Mouse (Mus musculus): ENCODE measurements at regions not wholly inside any gene's neighbourhood (a gene's known extent, or its start where the extent isn't known, plus 50 kb on each side); places are given as distances from the start of the nearest gene placed in this dataset.

DNA sequence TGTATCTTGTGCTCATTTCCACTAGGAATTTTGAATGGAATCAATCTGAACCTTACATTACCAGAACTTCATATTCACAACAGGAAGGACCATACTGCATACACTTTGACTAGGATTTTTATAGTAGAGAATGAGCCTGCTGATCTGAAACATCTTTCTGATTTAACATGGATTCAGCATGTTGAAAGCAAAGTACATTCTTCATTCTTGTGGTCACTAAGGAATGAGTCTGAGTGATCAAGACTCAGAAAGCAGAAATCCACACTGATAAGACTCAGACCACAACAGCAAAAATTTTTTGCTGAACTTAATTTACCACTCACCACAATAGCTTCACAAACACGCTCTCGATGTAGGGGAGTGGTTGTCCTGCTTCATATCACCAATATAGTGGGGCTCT is 309.2 kb upstream of the Nectin3 start:
- no peak for DNase-seq

DNA sequence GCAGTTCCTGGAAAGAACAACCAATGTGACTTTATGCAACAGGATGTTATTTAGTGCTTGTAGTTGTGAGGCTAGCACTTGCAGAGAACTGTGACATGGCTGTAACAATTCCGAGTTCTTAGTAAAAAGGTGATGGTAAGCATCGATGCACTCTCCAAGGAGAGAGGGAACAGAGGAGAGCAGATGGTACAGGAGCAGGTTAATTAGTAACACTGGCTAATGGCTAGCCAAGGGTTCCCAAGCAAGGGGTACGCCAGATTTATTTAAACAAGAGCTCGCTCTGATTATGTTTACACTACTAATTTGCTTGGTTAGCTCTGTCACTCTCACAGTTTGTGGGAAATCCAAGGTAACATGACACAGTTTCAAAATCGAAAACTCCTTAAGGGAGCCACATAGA is 278.0 kb upstream of the Nectin3 start:
- DNase-seq: no peak

DNA sequence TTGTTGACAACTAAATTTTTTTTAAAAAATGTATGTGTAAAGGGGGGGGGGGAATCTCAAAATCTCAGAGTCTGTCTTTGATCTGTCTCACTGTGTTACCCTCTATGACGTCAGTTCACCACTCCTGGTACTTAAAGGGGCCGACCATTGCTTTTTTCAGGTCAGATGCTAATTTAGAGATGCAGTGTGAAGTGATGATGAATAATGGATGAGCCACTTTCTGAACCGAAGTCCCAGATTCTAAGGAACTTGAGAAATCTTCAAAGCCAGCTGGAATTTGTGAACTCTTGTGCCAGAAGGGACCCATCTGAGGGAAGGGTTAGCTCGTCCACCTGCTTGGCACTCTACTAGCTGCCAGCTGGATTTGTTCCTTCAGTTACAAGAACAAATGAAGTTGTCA is 271.1 kb upstream of the Nectin3 start:
- DNase-seq: no peak

DNA sequence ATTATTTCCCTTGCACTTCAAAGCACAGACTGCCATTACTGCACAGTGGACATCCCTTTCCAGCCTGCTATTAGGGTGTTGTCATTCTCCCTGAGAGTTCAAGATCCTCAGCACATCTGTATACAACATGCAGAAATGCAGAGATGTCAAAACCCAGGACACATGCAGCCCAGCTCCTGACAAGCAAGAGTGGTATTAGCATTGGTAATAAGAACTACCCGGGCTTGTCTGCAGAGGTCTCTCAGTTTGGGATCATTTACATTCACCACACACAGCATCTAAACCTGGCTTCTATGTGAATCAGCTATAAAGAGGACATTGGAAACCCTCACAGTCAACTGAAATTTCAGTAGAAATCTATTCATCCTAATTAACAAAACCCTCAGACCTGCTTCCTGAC is 270.1 kb upstream of the Nectin3 start:
- no peak for DNase-seq

DNA sequence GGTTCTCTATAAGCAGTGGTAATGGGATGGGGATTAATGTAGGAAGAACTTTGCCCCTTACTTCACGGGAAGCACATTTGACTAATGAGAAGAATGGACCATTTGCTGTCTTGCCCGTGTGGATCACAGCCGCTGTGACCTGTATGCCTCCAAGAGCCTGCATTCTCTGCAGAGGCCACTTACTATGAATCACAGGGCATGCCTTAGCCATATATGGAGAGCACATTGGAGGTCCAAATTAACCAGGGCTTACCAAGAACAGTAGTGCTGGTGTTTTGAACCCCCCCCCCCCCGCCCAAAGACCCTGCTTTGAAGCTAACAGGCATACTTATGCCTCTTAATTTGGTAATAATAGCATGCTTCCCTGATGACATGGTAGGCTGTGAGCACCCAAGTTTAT is 236.8 kb upstream of the Nectin3 start:
- DNase-seq: no peak

DNA sequence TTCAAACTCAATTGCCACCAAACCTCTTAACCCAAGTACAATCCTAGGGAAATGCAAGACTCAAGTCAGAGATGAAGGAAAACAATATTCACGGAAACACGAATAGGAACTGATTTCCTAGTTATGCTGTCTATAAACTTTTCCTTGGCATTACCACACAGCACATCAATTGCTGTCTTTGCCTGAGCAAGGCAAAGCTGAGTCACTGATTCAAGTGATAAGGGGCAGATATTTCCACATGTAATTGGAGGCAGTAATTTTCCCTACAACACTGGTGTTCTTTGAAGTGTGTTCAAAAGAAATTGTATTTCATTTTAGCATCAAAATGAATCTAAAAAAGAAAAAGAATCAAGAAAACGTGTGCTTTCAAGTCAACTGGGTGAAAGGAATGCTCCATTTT is 230.1 kb upstream of the Nectin3 start:
- DNase-seq: no peak

DNA sequence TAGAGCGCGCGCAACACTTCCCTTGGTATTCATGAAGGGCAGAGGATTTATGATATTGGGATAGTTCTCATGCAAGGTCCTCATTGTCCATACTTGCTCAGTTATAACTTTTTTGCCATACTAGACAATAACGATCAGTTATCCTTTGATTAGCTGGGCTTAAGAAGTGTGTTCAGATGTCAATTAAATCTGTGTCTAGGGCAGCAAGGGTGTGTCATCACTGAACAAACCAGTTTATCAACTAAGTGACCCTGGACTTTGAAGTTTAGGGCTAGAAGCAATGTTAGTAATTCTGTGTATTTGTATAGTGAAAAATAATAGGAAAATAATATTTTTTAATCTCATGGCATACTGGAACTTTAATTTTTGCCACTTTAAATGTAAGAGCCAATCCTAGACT is 225.3 kb upstream of the Nectin3 start:
- no peak for DNase-seq

DNA sequence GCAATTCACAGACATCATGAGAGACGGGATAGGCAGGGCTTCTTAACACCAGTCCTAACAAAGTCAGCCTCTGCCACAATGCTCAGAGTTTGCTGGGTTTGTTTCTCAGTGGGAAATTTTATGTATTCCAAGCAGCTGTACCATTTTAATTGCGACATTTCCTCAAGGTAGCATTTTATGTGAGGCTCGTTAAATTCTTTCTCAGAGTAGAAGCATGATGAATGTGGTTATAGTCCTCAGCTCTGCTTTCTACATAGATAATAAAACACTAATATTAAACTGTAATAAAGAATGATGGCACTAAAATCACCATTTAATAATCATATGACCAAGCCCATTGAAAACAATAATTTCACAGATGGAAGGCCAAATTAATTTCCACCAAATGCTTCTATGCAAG is 181.5 kb upstream of the Nectin3 start:
- DNase-seq: no peak

DNA sequence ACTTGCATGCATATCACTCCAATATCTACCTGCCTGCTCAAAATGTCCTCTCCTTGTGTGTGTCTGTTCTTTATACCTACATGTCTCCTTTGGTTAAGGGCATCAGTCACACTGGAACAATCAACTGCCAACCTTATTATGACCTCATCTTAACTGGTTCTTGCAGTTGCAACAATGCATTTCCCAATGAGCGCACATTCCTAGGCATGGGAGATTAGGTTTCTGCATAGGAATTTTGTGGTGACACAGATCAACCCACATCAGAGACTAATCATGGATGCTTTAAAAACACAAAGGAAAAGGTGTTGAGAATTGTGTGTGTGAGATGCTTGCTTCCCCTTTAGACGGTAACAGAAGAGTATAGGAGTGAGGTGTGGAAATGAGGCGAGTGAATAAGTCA is 171.3 kb upstream of the Nectin3 start:
- DNase-seq: no peak

DNA sequence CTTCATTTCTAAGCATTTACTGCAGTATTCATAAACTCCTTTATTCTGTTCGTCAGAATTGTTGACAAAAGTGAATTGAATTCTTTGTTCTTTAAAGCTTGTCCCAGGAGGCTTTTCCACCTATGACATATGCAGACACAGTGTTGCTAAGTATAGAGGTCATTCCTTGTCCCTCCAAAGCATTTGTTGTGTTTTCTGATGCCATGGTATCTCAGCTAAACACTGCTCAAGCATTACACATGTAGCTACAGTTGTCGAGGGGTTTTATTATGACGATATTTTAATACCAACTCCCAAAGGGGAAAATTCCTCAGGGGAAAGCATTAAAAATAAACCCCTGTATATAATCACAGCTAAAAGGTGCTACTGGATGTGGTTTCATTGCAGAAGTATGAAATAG is 167.2 kb upstream of the Nectin3 start:
- no peak for DNase-seq

DNA sequence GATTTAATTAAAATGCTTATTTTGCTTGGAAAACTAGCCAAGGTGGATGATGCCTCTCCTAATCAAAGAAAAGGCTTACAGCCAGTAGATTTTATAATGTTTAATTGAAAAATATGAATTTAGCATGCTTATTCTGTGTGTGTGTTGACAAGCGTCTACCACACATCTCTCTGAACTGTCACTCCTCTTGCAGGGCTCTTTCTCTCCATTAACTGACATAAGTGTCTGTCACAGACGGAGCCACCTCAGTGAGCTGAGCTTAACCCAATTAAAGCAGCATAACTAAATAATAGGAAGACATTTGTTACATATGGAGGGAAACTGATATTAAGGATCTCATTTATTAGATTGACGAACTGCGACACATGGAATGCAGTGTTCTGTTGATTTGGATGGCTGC is 164.7 kb upstream of the Nectin3 start:
- DNase-seq: no peak

DNA sequence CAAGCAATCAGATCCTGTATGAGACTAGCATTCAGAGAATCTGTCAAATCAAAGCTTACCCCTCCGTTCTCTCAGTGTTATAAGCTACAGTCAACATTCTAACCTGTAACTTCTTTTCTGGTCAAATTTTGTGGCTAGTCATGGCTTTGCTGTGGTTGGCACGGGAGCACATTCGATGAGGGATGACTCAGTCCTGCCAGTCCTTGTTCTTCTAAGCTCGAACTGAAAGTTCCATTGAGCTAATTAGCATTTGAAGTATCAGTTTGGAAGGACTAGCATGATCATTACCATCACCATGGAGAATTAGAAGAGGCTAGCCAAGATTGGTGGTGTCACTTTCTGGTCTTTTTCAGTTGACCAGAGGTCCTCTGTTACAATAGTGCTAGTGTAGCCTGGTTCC is 156.7 kb upstream of the Nectin3 start:
- no peak for DNase-seq

DNA sequence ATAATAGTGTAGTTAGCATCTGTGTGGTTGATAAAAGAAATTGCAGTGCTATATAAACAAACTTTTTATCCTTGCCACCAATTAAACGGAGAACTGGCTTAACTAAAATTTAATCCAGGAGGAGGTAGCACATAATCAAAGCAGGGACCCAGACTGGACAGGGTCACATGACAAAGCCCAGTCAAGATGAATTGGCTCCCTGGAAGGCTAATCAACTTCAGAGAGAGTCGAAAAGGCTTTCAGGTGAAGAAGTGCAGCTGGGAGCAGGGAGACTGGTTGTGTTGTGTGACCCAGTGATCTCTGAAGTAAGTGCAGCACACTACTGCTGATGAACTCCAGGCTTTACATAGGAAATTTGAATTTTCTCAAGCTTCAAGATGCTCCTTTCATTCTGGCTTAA is 127.5 kb upstream of the Nectin3 start:
- DNase-seq: no peak

DNA sequence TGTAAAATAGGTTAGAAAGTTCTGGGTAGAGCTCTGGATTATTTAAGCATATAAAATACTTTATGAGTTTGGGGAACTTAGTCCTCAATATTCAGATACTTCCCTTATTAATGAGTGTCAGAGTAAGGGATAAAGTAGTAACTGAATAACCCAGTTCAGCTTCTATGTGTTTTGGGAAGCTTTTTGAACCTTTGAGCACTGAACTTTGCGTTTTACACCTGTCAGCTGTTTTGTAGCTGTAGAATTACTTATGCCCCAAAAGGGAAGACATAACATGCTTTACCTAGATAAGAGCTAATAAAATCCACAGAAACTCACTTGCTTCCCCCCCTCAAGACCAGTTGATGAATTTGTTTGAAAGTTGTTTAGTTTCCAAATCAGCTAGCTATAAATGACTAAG is 124.9 kb upstream of the Nectin3 start:
- no peak for DNase-seq

DNA sequence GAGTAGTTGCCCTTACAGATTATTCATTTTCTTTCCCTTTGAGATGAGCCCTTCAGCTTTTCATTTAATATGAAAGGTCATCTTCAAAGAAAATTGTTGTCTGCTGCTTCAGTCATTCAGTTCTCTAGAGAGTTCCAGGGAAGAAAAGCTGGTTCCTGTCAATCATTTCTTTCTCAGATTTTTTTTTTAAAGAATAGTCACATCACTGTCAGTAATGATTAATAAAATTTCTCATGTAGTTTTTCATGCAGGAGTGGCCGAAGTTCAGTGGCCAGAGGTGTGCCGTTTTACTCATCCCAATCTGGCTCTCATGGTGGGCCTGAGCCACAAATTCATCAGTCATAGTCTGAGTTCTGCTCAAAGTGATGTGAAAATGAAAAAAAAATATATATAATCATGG is 121.5 kb upstream of the Nectin3 start:
- no peak for DNase-seq

DNA sequence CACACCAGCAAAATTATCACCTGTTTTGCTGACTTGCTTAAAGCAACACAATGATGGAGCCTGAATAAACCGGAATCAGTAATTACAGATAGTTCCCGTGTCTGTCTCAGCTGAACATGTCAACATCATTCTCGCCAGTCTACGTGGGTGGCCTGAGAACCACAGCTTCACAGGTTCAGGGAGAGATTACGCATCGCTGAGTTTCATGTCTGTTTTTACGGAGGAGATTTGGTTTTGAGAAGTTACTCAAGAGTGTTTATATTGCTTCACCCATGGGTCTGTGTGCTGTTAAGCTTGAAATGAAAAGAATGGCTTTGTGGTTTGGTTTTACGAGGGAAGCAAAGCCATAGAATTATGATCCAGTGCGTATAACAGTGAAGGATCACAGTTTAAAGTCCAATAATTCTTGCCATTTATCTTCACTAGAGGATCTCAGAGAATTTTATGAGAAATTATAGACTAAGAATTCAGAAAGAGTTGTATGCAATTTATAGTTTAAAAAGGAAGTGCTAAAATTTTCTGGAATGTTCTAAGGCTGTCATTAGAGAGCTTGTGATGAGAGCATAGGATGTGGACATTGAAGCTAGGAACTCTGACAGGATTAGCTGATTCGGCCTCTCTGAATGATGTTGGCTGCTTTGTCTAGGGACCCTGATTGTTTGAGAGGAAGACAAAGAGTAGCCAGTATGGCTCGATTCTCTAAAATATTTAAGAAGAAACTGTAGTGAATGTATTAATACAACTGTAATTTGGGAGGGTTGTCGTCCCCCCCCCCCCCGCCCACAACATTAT is 119.4 kb upstream of the Nectin3 start:
- no peak for DNase-seq

DNA sequence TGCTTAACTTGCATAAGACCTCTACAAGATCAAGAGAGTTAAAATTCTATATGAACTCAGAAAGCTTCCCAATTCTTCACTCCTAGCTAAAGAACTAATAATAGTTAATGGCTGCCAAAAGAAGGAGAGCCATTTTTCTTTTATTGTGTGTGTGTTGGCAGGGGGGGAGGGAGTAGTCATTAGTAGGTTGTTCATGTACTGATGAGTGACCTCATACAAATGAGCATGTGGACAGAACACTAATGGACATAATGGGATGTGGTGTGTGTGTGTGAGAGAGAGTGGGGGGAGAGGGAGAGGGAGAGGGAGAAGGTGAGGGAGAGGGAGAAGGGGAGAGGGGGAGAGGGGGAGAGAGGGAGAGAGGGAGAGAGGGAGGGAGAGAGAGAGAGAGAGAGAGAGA is 118.3 kb upstream of the Nectin3 start:
- DNase-seq: no peak

DNA sequence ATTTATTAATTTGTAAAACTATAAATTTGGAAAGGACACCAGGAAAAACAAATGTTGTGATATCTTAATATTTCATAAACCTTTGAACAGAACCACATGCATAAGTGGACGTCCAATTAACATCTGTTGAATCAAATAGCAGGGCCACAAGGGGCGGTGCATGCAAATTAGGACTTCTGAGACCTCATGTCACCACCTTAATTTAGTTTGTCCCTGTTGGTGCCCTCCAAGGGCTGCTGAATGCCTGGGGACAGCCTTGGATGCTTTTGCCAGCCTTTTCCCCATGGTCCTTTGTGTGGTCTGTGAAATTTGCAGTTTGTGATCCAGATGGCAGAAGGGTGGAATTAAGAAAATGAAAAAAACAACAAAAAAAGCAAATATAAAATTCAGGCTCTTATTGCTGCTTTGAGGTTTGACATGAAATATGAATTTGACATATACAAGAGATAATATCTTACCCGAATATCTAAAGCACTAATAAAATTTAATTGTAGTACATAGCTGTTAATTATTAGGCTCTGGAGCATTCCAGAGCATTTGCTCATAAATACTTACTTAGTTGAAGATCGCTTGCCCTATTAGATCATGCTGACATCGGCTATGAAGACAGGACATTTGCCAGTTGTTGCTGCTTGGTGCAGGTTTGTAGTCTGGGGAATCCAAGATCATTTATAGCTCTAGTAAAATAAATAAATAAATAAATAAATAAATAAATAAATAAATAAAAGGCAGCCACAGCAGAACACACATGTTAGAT is 114.9 kb upstream of the Nectin3 start:
- DNase-seq: no peak

DNA sequence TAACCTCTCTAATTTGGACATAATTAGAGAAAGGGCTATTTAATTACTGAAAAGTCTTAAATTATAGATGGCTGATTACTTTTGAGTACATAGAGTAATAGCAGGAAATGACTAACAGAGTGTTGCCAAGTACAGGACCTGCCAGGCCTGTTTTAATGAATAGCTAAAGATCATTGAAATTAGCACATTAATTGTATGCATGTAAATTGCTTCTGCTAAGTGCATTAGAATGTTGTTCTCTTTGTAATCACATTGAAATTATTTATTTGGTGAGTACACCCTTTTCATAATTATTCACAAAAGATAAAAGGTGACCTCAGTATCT is 107.5 kb upstream of the Nectin3 start:
- DNase-seq: no peak

DNA sequence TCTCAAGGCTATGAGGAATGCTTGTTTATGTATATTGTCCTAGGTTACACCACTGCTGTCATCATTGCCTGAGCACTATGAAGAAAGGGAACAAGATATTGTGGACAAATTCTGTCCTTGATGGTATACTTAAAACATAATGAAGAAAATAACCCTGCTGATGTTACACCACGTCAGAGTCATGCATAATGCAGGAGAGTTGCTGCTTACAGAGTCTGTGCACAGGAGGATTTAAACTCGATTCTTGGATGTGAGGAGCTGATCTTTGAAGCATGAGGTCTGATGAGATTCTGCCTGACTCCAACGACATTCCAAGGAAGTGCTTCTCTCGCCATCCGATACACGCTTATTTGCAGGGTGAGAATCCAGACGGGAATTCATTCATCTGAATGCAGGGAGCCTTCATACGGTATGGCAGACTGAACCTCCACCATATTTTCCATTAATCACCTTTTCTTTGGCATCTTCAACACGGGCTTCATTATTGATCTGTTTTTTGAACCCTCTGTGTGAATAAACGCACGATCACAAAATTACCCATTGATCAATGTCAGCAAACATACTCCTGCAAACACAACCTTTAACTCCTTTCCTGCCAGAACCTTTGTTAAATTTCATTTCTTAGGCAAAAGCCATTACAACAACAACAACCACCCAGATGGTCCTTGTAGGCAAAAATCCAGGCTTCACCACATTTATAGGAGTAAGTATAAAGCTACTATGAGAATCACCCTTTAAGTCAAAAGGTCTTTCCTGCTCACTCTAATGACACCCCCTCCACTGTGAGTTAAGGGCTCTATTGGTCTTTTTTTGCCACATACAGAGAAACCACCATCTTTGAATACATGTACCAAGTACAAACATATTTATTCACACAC is 106.9 kb upstream of the Nectin3 start:
- DNase-seq: no peak

DNA sequence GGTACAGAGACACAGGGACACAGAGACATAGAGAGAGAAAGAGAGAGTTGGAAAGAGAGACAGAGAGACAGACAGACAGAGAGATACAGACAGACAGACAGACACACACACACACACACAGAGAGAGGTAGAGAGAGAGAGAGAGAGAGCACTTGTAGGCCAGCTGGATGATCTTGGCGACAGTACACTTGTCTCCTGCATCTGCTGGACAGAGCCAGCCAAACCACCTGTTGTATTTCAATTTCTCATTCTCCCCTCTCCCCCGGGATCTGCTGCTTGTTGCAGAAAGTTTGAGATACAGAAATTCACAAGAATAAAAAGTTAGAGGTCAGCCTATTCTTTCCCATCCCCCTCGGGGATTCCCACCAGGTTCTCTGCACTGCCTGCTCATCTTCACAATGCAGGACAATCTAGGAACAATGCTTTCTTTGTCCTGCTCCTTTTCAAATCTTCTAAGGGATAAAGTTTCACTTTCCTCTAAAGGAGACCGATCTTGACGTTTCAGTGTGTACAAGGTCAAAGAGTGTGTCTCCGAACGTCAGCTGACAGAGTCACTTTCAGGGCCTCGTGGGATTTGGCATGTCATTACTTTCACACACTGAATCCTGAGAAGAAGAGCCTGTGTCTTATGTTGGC is 94.4 kb upstream of the Nectin3 start:
- no peak for DNase-seq

DNA sequence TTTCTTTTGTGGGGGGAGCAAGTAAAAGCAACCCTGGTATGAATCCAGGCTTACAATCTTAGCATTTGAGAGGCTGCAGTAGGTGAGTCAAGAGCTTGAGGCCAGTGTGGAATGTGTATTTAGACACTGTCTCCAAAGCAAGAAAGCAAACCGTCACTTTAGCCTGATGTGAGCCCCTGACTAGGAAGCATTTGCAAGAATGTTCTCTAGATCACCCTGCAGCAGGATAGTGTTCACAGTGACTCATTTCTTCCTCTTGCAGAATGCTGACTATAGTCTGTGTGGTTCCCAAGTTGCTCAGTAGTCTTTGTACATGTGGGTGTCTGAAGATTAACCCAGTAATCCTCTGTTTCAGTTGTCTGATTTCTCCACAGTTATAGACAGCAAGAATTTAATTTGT is 88.7 kb upstream of the Nectin3 start:
- DNase-seq: no peak

DNA sequence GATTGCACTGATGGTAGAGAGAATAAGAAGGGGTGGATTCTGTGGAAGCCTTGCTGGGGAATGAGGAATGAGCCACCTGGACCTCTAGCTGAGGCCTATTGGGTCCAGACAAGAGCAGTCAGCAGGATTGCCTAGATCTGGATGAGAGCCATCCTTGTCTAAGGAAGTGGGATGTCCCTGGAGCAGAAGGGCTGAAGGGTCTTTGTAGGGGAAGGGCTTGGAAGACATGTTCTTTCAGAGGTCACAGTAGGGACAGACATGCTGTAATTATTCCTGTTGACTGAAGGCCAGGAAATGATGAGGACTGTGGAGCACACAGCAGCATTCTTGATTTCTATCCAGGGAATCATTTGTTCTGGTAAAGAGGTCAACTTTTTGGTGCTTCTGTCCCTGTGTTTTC is 86.2 kb upstream of the Nectin3 start:
- no peak for DNase-seq

Measured in right cerebral cortex, postnatal 25 days (tissue).